Mouse (Mus musculus): ENCODE measurements around the gene Slc12a9. TPM values are rescaled to one million over a fixed set of nuclear protein-coding genes. Genes with fewer than 3 reads are reported as not detected.

Slc12a9 gene
- polyA plus RNA-seq, 1 experiment: 34.0 TPM

DNA sequence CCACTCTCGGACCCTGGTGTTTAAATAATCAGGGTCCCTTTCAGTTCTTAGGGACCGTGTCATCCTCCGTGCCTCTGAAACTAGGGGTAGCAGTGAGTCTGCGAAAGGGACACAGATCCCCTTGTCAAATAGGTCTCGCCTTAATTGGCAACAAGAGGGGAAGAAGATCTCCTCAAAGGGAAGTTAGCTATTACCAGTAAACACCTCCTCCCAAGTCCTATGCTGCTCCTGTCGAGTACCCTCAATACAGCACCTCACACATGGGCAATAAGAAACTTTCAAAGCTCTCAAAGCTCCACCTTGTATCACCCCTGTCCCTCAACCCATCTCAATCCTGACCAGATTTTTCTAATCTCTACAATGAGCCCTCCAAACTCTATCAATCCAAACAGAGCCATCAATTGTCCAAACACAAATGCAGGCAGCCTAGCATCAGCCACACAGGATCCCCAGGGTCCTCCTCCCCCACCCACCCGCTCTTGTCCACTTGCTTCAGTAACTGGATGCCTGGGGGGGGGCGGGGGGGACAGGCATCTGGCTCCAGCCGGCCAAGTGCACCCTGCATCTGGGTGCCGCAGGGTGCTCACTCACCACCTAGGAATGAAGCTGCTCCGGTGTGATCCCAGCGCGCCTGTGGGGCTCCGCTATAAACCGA lies 413 bp downstream of the Slc12a9 start:
- TF ChIP-seq CTCF (IDR thresholded peaks at IDR 0.05; ENCODE audit: borderline replicate concordance, extremely low read depth, insufficient read depth, insufficient read length) (no peak), POLR2A (IDR thresholded peaks at IDR 0.05; ENCODE audit: borderline replicate concordance, extremely low read depth, insufficient read depth, insufficient read length, poor library complexity, severe bottlenecking) (no peak)

GRCm38 (mm10) chr5:137330910-137331309 lies 2.5 kb downstream of the Slc12a9 start:
- TF ChIP-seq CTCF (IDR thresholded peaks at IDR 0.05; ENCODE audit: borderline replicate concordance, extremely low read depth, insufficient read depth, insufficient read length): no peak
- no peak for TF ChIP-seq POLR2A (IDR thresholded peaks at IDR 0.05; ENCODE audit: borderline replicate concordance, extremely low read depth, insufficient read depth, insufficient read length, poor library complexity, severe bottlenecking)
- DNase-seq (ENCODE audit: low read depth): no peak

More for the DNA sequence above, 413 bp downstream of the Slc12a9 start:
- no peak for DNase-seq (ENCODE audit: low read depth)

GRCm38 (mm10) chr5:137320996-137321395 lies 12.4 kb downstream of the Slc12a9 start:
- no peak for DNase-seq (ENCODE audit: low read depth)
- TF ChIP-seq CTCF (IDR thresholded peaks at IDR 0.05; ENCODE audit: borderline replicate concordance, extremely low read depth, insufficient read depth, insufficient read length): no peak
- no peak for TF ChIP-seq POLR2A (IDR thresholded peaks at IDR 0.05; ENCODE audit: borderline replicate concordance, extremely low read depth, insufficient read depth, insufficient read length, poor library complexity, severe bottlenecking)

DNA sequence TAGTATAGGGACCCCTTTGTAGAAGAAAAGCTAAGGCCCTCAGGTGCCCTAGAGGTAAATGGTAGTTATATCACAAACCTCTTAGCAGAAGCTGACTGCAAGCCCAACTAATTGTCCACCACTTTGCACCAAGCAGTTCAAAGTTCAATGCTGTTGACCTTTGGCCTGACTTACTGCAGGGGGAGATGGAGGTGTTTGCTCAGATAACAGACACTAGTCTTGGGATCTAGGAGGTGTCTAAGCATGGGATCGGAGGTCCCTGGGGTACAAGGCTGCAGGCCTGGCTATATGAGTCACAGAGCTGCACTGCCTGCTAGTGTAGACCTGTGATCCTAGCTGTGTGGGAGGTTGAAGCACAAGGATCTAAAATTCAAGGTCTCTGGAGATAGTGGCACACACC lies 14.8 kb downstream of the Slc12a9 start:
- TF ChIP-seq CTCF (IDR thresholded peaks at IDR 0.05; ENCODE audit: borderline replicate concordance, extremely low read depth, insufficient read depth, insufficient read length) (no peak), POLR2A (IDR thresholded peaks at IDR 0.05; ENCODE audit: borderline replicate concordance, extremely low read depth, insufficient read depth, insufficient read length, poor library complexity, severe bottlenecking) (no peak)
- DNase-seq (ENCODE audit: low read depth): no peak

- DNase-seq (ENCODE audit: low read depth): no peak
- TF ChIP-seq POLR2A (IDR thresholded peaks at IDR 0.05; ENCODE audit: borderline replicate concordance, extremely low read depth, insufficient read depth, insufficient read length, poor library complexity, severe bottlenecking) (no peak), CTCF (IDR thresholded peaks at IDR 0.05; ENCODE audit: borderline replicate concordance, extremely low read depth, insufficient read depth, insufficient read length) (no peak)
These were observed 16.0 kb downstream of the Slc12a9 start for GRCm38 (mm10) chr5:137317361-137317760.

DNA sequence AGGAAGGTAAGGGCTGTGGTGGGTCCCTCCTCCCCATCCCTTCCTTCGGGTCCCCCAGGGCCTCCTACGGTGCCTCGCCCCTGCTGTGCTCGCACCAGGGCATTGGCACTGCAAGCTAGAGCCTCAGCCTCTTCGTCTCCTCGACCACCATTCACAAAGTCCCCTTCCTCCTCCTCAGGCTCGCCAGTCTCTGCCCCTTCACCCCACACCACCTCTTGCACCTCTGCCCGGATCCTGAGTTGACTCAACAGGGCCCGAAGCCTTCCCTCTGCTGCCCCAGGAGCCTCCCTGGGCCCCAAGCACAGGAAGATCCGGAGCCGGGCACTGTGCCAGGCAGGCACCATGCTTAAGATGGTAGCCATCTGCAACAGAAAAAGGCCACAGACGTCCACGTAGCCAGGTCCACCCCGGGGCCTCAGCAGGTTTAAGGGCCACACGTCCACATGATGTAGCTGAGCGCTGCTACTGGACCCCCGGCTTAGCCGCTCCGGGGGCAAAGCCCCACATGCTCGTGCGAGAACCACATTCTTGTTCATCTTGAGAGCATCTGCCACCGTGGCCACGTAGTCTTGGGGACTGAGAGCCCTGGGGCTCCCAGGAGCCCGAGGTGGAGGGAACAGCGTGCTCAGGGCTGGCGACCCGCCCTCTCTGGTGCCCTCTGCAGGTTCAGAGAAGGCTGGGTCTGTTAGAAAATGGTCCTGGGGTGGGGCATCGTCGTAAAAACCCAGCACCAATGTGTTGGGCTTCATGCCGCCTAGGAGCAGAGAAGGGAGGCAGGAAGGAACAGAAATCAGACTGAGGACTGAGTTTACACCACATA lies 18.1 kb downstream of the Slc12a9 start:
- TF ChIP-seq POLR2A (IDR thresholded peaks at IDR 0.05; ENCODE audit: borderline replicate concordance, extremely low read depth, insufficient read depth, insufficient read length, poor library complexity, severe bottlenecking) (no peak), CTCF (IDR thresholded peaks at IDR 0.05; ENCODE audit: borderline replicate concordance, extremely low read depth, insufficient read depth, insufficient read length) (peak; percentile 50; the same call in 1 of the 2 replicates)

GRCm38 (mm10) chr5:137314193-137315083 lies 19.0 kb downstream of the Slc12a9 start, which contains the start of gene Trip6:
TSS of gene Trip6 (minus strand) at chr5:137314404.
- TF ChIP-seq CTCF (IDR thresholded peaks at IDR 0.05; ENCODE audit: borderline replicate concordance, extremely low read depth, insufficient read depth, insufficient read length): no peak
- no peak for TF ChIP-seq POLR2A (IDR thresholded peaks at IDR 0.05; ENCODE audit: borderline replicate concordance, extremely low read depth, insufficient read depth, insufficient read length, poor library complexity, severe bottlenecking)
- peak; percentile 95 for DNase-seq (ENCODE audit: low read depth)

More for the DNA sequence above, 18.1 kb downstream of the Slc12a9 start:
- peak; percentile 34 for DNase-seq (ENCODE audit: low read depth)

GRCm38 (mm10) chr5:137313466-137314192 lies 19.8 kb downstream of the Slc12a9 start:
- no peak for DNase-seq (ENCODE audit: low read depth)
- TF ChIP-seq CTCF (IDR thresholded peaks at IDR 0.05; ENCODE audit: borderline replicate concordance, extremely low read depth, insufficient read depth, insufficient read length) (no peak), POLR2A (IDR thresholded peaks at IDR 0.05; ENCODE audit: borderline replicate concordance, extremely low read depth, insufficient read depth, insufficient read length, poor library complexity, severe bottlenecking) (peak; percentile 16; the same call in 1 of the 2 replicates)

DNA sequence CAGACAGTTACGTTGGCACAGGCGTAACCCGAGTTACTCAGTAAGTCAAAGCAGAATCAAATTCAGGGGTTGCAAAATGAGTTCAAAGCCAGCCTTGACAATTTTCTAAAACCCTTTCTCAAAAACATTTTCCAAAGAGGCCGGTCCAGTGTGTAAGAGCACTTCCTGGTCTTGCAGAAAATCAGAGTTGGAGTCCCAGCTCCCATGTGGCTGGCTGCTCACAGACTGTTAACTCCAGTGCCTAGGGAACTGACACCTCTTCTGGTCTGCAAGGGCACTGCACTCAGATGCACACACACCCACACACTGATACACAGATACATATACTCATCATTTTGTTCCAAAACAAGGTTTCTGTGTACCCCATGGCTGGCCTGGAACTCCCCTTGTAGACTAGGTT lies 25.0 kb downstream of the Slc12a9 start:
- DNase-seq (ENCODE audit: low read depth): no peak
- TF ChIP-seq CTCF (IDR thresholded peaks at IDR 0.05; ENCODE audit: borderline replicate concordance, extremely low read depth, insufficient read depth, insufficient read length) (no peak), POLR2A (IDR thresholded peaks at IDR 0.05; ENCODE audit: borderline replicate concordance, extremely low read depth, insufficient read depth, insufficient read length, poor library complexity, severe bottlenecking) (no peak)
